Mouse (Mus musculus): Measurements from ENCODE around the gene St3gal6. TPM values are rescaled to one million over a fixed set of nuclear protein-coding genes. Genes with fewer than 3 reads are reported as not detected.

Gene St3gal6
- total and polyA plus RNA-seq, 3 experiments, result 33.7 to 47.0 (median 37.7) TPM

- Histone ChIP-seq H3K27ac (no peak overlapping the region), H3K27me3 (ENCODE audit: control insufficient read depth, insufficient read depth, low read length) (no peaks in the 10 kb centered on the region), H3K4me1 (ENCODE audit: control insufficient read depth, insufficient read depth, low read length) (peaks cover 2% of the 10 kb centered on the region), H3K9ac (ENCODE audit: low read depth, low read length) (no peak overlapping the region), H3K36me3 (ENCODE audit: control insufficient read depth, insufficient read depth, low read length) (peaks cover 4% of the 10 kb centered on the region), H3K79me2 (replicated peaks; ENCODE audit: control insufficient read depth, insufficient read depth, low read length) (no peaks in the 10 kb centered on the region; the same call in 1 of the 2 replicates), H3K4me3 (no peak overlapping the region)
- intact Hi-C loops (cut with DNase I), result no loop called here
- DNase-seq, result no peak
- TF ChIP-seq CTCF (IDR thresholded peaks at IDR 0.05) (no peak), POLR2A (IDR thresholded peaks at IDR 0.05; ENCODE audit: insufficient read depth, low read depth, low read length) (no peak), EP300 (IDR thresholded peaks at IDR 0.05; ENCODE audit: insufficient read depth, low read depth, low read length) (no peak)
Observed at GRCm38 (mm10) chr16:58525832-58526231, 1.8 kb upstream of the St3gal6 start.

- peak; percentile 87 to 90 for DNase-seq
- Histone ChIP-seq H3K27ac (peak overlapping the region; percentile 97), H3K27me3 (ENCODE audit: control insufficient read depth, insufficient read depth, low read length) (no peaks in the 10 kb centered on the region), H3K4me3 (peak overlapping the region; percentile 82), H3K79me2 (replicated peaks; ENCODE audit: control insufficient read depth, insufficient read depth, low read length) (peaks cover 2% of the 10 kb centered on the region), H3K9ac (ENCODE audit: low read depth, low read length) (peak overlapping the region; percentile 100), H3K4me1 (ENCODE audit: control insufficient read depth, insufficient read depth, low read length) (peaks cover 7% of the 10 kb centered on the region), H3K36me3 (ENCODE audit: control insufficient read depth, insufficient read depth, low read length) (peaks cover 7% of the 10 kb centered on the region)
- WGBS, result under 1% methylated on average over 57 of the region's 58 CpGs
- TF ChIP-seq EP300 (IDR thresholded peaks at IDR 0.05; ENCODE audit: insufficient read depth, low read depth, low read length), result 0 out of 2 replicates have a peak, but pooled peaks have one; percentile 40
- TF ChIP-seq CTCF (IDR thresholded peaks at IDR 0.05), result no peak
- TF ChIP-seq POLR2A (IDR thresholded peaks at IDR 0.05; ENCODE audit: insufficient read depth, low read depth, low read length), result peak; percentile 63
- intact Hi-C loops (cut with DNase I), result loop anchor here (1.0 to 5.0 kb wide), 6 partner anchors 10 to 204 kb away; partner anchors contain the start of genes Cldnd1 and Dcbld2
Observed at GRCm38 (mm10) chr16:58523044-58523859, 791 bp downstream of the St3gal6 start.

- intact Hi-C loops (cut with DNase I), result loop anchor here (1.0 to 5.0 kb wide), 6 partner anchors 9 to 205 kb away; partner anchors contain the start of genes Cldnd1 and Dcbld2
- H3K36me3 ChIP-seq (ENCODE audit: control insufficient read depth, insufficient read depth, low read length), result peaks cover 7% of the 10 kb centered on the region
- no peak for DNase-seq
- no peak for TF ChIP-seq EP300 (IDR thresholded peaks at IDR 0.05; ENCODE audit: insufficient read depth, low read depth, low read length)
- no peak for TF ChIP-seq CTCF (IDR thresholded peaks at IDR 0.05)
- TF ChIP-seq POLR2A (IDR thresholded peaks at IDR 0.05; ENCODE audit: insufficient read depth, low read depth, low read length), result no peak
- peak overlapping the region; percentile 97 for H3K27ac ChIP-seq
- H3K27me3 ChIP-seq (ENCODE audit: control insufficient read depth, insufficient read depth, low read length), result no peaks in the 10 kb centered on the region
- H3K4me3 ChIP-seq, result peak overlapping the region; percentile 82
- peak overlapping the region; percentile 100 for H3K9ac ChIP-seq (ENCODE audit: low read depth, low read length)
- WGBS, result under 1% methylated on average over 16 of the region's 16 CpGs
- H3K79me2 ChIP-seq (replicated peaks; ENCODE audit: control insufficient read depth, insufficient read depth, low read length), result peaks cover 2% of the 10 kb centered on the region
- H3K4me1 ChIP-seq (ENCODE audit: control insufficient read depth, insufficient read depth, low read length), result peaks cover 7% of the 10 kb centered on the region
Observed at GRCm38 (mm10) chr16:58522677-58523043, 1.4 kb downstream of the St3gal6 start.

GRCm38 (mm10) chr16:58521900-58522299 is 2.1 kb downstream of the St3gal6 start:
- TF ChIP-seq CTCF (IDR thresholded peaks at IDR 0.05) (no peak), EP300 (IDR thresholded peaks at IDR 0.05; ENCODE audit: insufficient read depth, low read depth, low read length) (no peak), POLR2A (IDR thresholded peaks at IDR 0.05; ENCODE audit: insufficient read depth, low read depth, low read length) (no peak)
- WGBS, result 33% methylated on average over 7 of the region's 7 CpGs
- Histone ChIP-seq H3K9ac (ENCODE audit: low read depth, low read length) (peak overlapping the region; percentile 100; the same call in 1 of the 2 replicates), H3K4me1 (ENCODE audit: control insufficient read depth, insufficient read depth, low read length) (peaks cover 7% of the 10 kb centered on the region), H3K27ac (peak overlapping the region; percentile 97), H3K79me2 (replicated peaks; ENCODE audit: control insufficient read depth, insufficient read depth, low read length) (peaks cover 2% of the 10 kb centered on the region), H3K4me3 (peak overlapping the region; percentile 82), H3K36me3 (ENCODE audit: control insufficient read depth, insufficient read depth, low read length) (peaks cover 7% of the 10 kb centered on the region), H3K27me3 (ENCODE audit: control insufficient read depth, insufficient read depth, low read length) (no peaks in the 10 kb centered on the region)
- no peak for DNase-seq
- intact Hi-C loops (cut with DNase I), result loop anchor here (5.0 kb wide), 4 partner anchors 60 to 205 kb away; partner anchors contain the start of genes Cldnd1 and Dcbld2

GRCm38 (mm10) chr16:58521182-58521581 is 2.9 kb downstream of the St3gal6 start:
- no peak overlapping the region for H3K9ac ChIP-seq (ENCODE audit: low read depth, low read length)
- WGBS, result 62% methylated on average over 4 of the region's 4 CpGs
- H3K79me2 ChIP-seq (replicated peaks; ENCODE audit: control insufficient read depth, insufficient read depth, low read length), result peaks cover 2% of the 10 kb centered on the region
- TF ChIP-seq POLR2A (IDR thresholded peaks at IDR 0.05; ENCODE audit: insufficient read depth, low read depth, low read length) (no peak), CTCF (IDR thresholded peaks at IDR 0.05) (no peak), EP300 (IDR thresholded peaks at IDR 0.05; ENCODE audit: insufficient read depth, low read depth, low read length) (no peak)
- no peak overlapping the region; the same call in 1 of the 2 replicates for H3K4me3 ChIP-seq
- H3K4me1 ChIP-seq (ENCODE audit: control insufficient read depth, insufficient read depth, low read length), result peaks cover 7% of the 10 kb centered on the region
- H3K27me3 ChIP-seq (ENCODE audit: control insufficient read depth, insufficient read depth, low read length), result no peaks in the 10 kb centered on the region
- H3K36me3 ChIP-seq (ENCODE audit: control insufficient read depth, insufficient read depth, low read length), result peaks cover 7% of the 10 kb centered on the region
- no peak for DNase-seq
- intact Hi-C loops (cut with DNase I), result loop anchor here (5.0 kb wide), 4 partner anchors 59 to 206 kb away; partner anchors contain the start of genes Cldnd1 and Dcbld2
- H3K27ac ChIP-seq, result peak overlapping the region; percentile 97

Data from heart, adult 2 months (tissue).